Mouse (Mus musculus): ENCODE measurements around the gene Phrf1.
"Not testable (repeated sequence)": the region's sequence is repeated elsewhere in the genome, so short reads cannot be mapped to it uniquely, and the experiment has no call there.

The Phrf1 gene

GRCm38 (mm10) chr7:141213605-141214235 is 14.9 kb upstream of the Phrf1 start, which contains the start of gene Lmntd2:
TSS of gene Lmntd2 (minus strand) at chr7:141214080.
- no peak for DNase-seq (ENCODE audit: low spot score)

GRCm38 (mm10) chr7:141214310-141214709 is 14.3 kb upstream of the Phrf1 start:
- no peak for DNase-seq (ENCODE audit: low spot score)

GRCm38 (mm10) chr7:141215101-141215879 is 13.3 kb upstream of the Phrf1 start, which contains the start of gene Rassf7:
TSS of gene Rassf7 (plus strand) at chr7:141215860.
- DNase-seq (ENCODE audit: low spot score): peak; percentile 97

- peak; percentile 92 for DNase-seq (ENCODE audit: low spot score)
Measured at GRCm38 (mm10) chr7:141215880-141216733, 12.5 kb upstream of the Phrf1 start.

- DNase-seq (ENCODE audit: low spot score): no peak
Measured at GRCm38 (mm10) chr7:141216894-141217293, 11.7 kb upstream of the Phrf1 start.

- no peak for DNase-seq (ENCODE audit: low spot score)
Measured at GRCm38 (mm10) chr7:141217343-141218013, 11.1 kb upstream of the Phrf1 start.

- no peak for DNase-seq (ENCODE audit: low spot score)
Measured at GRCm38 (mm10) chr7:141218141-141218540, 10.4 kb upstream of the Phrf1 start.

- DNase-seq (ENCODE audit: low spot score): no peak
Measured at GRCm38 (mm10) chr7:141218557-141219133, 9.9 kb upstream of the Phrf1 start.

- DNase-seq (ENCODE audit: low spot score): no peak
Measured at GRCm38 (mm10) chr7:141219558-141220099, 9.0 kb upstream of the Phrf1 start.

- no peak for DNase-seq (ENCODE audit: low spot score)
Measured at GRCm38 (mm10) chr7:141220377-141220776, 8.2 kb upstream of the Phrf1 start.

- DNase-seq (ENCODE audit: low spot score): peak; percentile 98
Measured at GRCm38 (mm10) chr7:141221249-141222125, 7.1 kb upstream of the Phrf1 start.

GRCm38 (mm10) chr7:141222126-141222467 is 6.5 kb upstream of the Phrf1 start:
- DNase-seq (ENCODE audit: low spot score): no peak

GRCm38 (mm10) chr7:141222696-141223215 is 5.8 kb upstream of the Phrf1 start:
- no peak for DNase-seq (ENCODE audit: low spot score)

- no peak for DNase-seq (ENCODE audit: low spot score)
Measured at GRCm38 (mm10) chr7:141226535-141226934, 2.0 kb upstream of the Phrf1 start.

- no peak for DNase-seq (ENCODE audit: low spot score)
Measured at GRCm38 (mm10) chr7:141227796-141228195, 788 bp upstream of the Phrf1 start.

- no peak for DNase-seq (ENCODE audit: low spot score)
Measured at GRCm38 (mm10) chr7:141229702-141230101, 1.1 kb downstream of the Phrf1 start.

- DNase-seq (ENCODE audit: low spot score): no peak
Measured at GRCm38 (mm10) chr7:141230570-141230969, 2.0 kb downstream of the Phrf1 start.

- DNase-seq (ENCODE audit: low spot score): no peak
Measured at GRCm38 (mm10) chr7:141231111-141231510, 2.5 kb downstream of the Phrf1 start.

- no peak for DNase-seq (ENCODE audit: low spot score)
Measured at GRCm38 (mm10) chr7:141231551-141231950, 3.0 kb downstream of the Phrf1 start.

- DNase-seq (ENCODE audit: low spot score): not testable (repeated sequence)
Measured at GRCm38 (mm10) chr7:141250486-141250885, 21.9 kb downstream of the Phrf1 start.
